Mouse (Mus musculus) neural tube, embryonic 15.5 days (tissue): ENCODE results near the gene Ranbp3l. TPM values are rescaled to one million over a fixed set of nuclear protein-coding genes. Genes with fewer than 3 reads are reported as not detected.

Experiments
- ATAC-seq: fragments of 200-750 bp; cut with Nextera tagmentation; 2 replicates; pipeline ENCODE4 v1.8.0; 2017; ENCODE audit warnings: mild to moderate bottlenecking, moderate TSS enrichment, moderate library complexity; ENCODE audit not compliant: low FRiP score
- H3K27ac ChIP-seq: fragments of 300-500 bp; sonication (generic); replicated peaks from 2 replicates; pipeline ENCODE4 v1.5.1; 2015; ENCODE audit warnings: mild to moderate bottlenecking, inconsistent platforms
- H3K27me3 ChIP-seq: fragments of 300-500 bp; sonication (generic); replicated peaks from 2 replicates; pipeline ENCODE4 v1.6.1; 2015; ENCODE audit warnings: inconsistent platforms
- H3K36me3 ChIP-seq: fragments of 300-500 bp; sonication (generic); 2 replicates; pipeline ENCODE4 v1.6.1; 2015; ENCODE audit warnings: inconsistent platforms
- H3K4me1 ChIP-seq: fragments of 300-500 bp; sonication (generic); 2 replicates; pipeline ENCODE4 v1.6.1; 2015; ENCODE audit warnings: inconsistent platforms
- H3K4me2 ChIP-seq: fragments of 300-500 bp; sonication (generic); 2 replicates; pipeline ENCODE4 v1.6.1; 2015; ENCODE audit warnings: inconsistent platforms, mild to moderate bottlenecking, moderate library complexity
- H3K4me3 ChIP-seq: fragments of 300-500 bp; sonication (generic); replicated peaks from 2 replicates; pipeline ENCODE4 v1.5.1; 2015; ENCODE audit warnings: mild to moderate bottlenecking, inconsistent platforms
- H3K9ac ChIP-seq: fragments of 300-500 bp; sonication (generic); replicated peaks from 2 replicates; pipeline ENCODE4 v1.6.1; 2015; ENCODE audit warnings: mild to moderate bottlenecking, inconsistent platforms
- H3K9me3 ChIP-seq: fragments of 300-500 bp; sonication (generic); replicated peaks from 2 replicates; pipeline ENCODE4 v1.6.1; 2016; ENCODE audit warnings: inconsistent platforms
- WGBS: fragments of 180-500 bp; shearing (Covaris S2); methylation state at CpG from one replicate; pipeline ENCODE4 v1.1.7; 2015; ENCODE audit warnings: mixed read lengths; 5-methylcytosine and 5-hydroxymethylcytosine counted together
- polyA plus RNA-seq: library from polyadenylated mRNA; unstranded; fragments of >200 nt; fragmentation: Nextera tagmentation; extraction: Ambion mirVana; gene quantifications from 2 replicates; pipeline ENCODE4 v1.2.1, GENCODE M21; 2015

Gene Ranbp3l
- polyA plus RNA-seq, 1 experiment from 2014 or later: 5.8 TPM

DNA sequence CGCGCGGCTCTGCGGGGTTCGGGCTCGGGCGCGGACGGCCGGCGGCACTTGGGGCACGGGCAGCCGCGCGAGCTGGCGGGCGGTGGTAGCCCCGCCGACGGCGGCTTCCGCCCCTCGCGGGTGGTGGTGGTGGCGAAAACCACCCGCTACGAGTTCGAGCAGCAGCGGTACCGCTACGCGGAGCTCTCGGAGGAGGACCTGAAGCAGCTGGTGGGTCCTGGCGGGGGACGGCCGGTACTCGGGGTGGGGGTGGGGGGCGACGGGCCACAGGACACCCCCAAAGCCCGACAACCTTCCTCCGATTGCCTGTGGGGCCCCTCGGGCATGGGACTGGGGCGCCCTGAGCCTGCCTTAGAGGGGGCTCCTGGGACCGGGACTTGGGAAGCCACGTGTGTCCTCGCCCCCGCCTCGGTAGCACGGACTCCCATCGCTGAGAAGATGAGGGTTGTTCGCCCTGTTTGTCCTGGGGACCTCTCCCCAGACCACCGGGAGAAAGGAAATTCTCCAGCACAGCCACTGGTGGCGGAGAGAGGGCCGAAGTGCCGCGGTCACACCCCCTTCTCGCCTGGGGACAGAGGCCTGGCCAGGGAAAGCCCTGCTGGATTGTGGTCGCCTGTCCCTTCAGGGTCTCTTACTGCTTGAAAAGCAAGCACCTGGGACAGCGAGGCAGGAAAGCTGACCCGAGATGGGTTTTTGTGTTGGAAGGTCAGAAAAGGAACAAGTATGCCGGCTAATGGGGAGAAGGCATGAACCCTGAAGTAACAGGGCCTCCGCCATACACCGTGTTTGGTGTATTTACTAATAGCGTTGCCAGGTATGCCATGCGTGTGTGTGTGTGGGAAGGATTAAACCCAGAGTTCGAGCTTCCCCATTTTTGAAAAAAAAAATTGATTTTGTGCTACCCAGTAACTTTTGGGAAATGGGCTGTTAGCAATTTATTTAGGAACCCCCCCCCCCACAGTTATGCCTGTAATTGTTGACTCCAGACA is 104.1 kb downstream of the Ranbp3l start:
- peak overlapping the region; percentile 96 for H3K4me3 ChIP-seq
- peak overlapping the region; percentile 84 for H3K4me2 ChIP-seq
- H3K9me3 ChIP-seq: no peaks in the 10 kb centered on the region
- peak overlapping the region; percentile 88 for H3K9ac ChIP-seq
- peak; percentile 71 for ATAC-seq
- no peaks in the 10 kb centered on the region for H3K36me3 ChIP-seq
- H3K27ac ChIP-seq: peak overlapping the region; percentile 95
- H3K27me3 ChIP-seq: no peaks in the 10 kb centered on the region
- H3K4me1 ChIP-seq: peaks cover 44% of the 10 kb centered on the region
- under 1% methylated on average over 49 of the region's 66 CpGs for WGBS

DNA sequence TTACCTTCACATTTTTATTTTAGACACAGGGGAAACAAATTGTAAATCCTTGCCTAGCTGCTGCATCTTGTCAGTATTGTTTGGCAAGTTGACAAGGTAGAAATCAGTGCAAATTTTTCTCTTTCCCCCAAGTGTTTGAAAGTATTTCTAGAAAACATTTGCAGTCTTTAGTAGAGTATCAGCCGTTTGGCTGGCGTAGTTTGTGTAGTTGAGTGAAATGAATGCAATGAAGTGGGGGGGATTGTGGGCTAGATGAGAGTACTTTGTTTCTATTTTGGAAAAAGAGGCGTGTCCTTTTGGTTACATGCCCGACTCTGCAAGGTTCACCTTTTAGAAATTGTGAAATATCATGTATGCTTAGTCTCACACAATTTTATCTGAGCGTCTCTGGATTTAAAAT is 104.9 kb downstream of the Ranbp3l start:
- Histone ChIP-seq H3K4me3 (peak overlapping the region; percentile 96), H3K9me3 (no peaks in the 10 kb centered on the region), H3K36me3 (no peaks in the 10 kb centered on the region), H3K9ac (peak overlapping the region; percentile 88), H3K4me2 (peak overlapping the region; percentile 84), H3K27me3 (no peaks in the 10 kb centered on the region), H3K27ac (no peak overlapping the region), H3K4me1 (peaks cover 44% of the 10 kb centered on the region)
- ATAC-seq: no peak
- 38% methylated on average over 5 of the region's 5 CpGs for WGBS

DNA sequence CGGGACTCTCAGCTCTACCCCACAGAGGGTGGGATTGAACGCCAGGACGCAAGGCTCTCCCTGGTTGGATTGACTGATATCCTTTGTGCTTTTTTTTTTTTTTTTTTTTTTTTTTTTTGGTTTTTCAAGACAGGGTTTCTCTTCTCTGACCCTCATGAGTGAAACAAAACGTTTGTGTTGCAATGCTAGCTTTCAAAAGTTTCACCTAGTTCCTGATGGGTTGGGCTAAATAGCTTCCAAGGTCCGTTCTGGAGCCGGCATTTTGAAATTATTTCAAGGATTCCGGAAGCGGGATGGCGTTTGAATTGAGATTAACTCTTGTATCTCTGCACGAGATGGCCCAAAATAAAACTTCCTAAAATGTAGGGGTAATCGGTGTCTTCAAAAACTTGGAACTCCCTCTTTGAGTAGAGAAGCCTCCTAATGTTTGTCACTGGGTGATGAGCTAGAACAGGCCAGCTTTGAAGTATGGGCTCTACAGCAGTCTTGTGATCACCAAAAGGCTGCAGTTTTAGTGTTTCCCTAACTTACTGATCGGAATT is 105.4 kb downstream of the Ranbp3l start:
- Histone ChIP-seq H3K4me2 (peak overlapping the region; percentile 84), H3K27me3 (no peaks in the 10 kb centered on the region), H3K36me3 (no peaks in the 10 kb centered on the region), H3K4me3 (peak overlapping the region; percentile 96), H3K27ac (no peak overlapping the region), H3K4me1 (peaks cover 44% of the 10 kb centered on the region), H3K9me3 (no peaks in the 10 kb centered on the region), H3K9ac (no peak overlapping the region)
- WGBS: 58% methylated on average over 12 of the region's 12 CpGs
- no peak for ATAC-seq

DNA sequence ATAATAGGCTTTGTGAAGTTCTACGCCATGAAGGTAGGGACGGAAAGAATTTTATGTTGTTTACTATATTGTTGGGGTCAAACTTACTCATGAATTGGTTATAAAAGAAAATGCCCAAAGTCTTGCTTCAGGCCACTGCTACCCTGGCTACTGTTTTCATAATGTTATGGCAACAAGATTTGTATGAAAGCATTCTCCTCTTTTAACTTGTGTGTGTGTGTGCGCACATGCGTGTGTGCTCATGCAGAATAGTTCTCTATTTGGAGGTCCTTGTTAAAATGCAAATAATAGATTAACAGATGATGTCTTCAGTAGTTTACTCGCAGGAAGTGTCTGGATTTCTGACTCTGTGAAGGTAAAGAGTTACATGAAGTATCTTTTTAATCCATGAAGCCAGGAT is 105.9 kb downstream of the Ranbp3l start:
- Histone ChIP-seq H3K4me2 (peak overlapping the region; percentile 84; the same call in 1 of the 2 replicates), H3K9ac (no peak overlapping the region), H3K36me3 (no peaks in the 10 kb centered on the region), H3K27ac (no peak overlapping the region), H3K9me3 (no peaks in the 10 kb centered on the region), H3K4me3 (0 out of 2 replicates have a peak overlapping the region, but pooled peaks have one; percentile 4), H3K4me1 (peaks cover 44% of the 10 kb centered on the region), H3K27me3 (no peaks in the 10 kb centered on the region)
- 78% methylated on average over 5 of the region's 5 CpGs for WGBS
- ATAC-seq: no peak

DNA sequence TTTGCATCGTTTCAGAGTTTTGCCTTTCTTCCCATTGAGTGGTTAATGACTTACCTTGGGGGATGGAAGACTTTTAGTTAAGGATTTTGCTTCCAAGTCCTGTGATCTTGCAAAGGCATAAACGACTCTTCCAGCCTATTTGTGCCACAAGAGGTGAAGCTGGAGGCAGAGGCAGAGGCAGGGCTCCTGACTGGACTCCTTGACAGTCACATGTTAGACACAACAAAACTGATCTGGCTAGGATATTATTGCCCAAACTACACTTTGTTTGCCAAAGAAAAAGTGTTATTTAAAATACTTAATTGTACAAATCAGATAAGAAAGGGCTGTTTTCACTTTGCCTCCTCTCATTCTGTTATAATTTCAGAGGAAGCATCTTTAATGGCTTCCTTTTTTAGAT is 106.4 kb downstream of the Ranbp3l start:
- no peak overlapping the region for H3K4me2 ChIP-seq
- H3K36me3 ChIP-seq: no peaks in the 10 kb centered on the region
- no peaks in the 10 kb centered on the region for H3K9me3 ChIP-seq
- H3K4me3 ChIP-seq: no peak overlapping the region
- ATAC-seq: no peak
- no peak overlapping the region for H3K27ac ChIP-seq
- whole genome bisulfite sequencing: 18% methylated on average over 2 of the region's 2 CpGs
- H3K4me1 ChIP-seq: peaks cover 46% of the 10 kb centered on the region
- no peak overlapping the region for H3K9ac ChIP-seq
- H3K27me3 ChIP-seq: no peaks in the 10 kb centered on the region

DNA sequence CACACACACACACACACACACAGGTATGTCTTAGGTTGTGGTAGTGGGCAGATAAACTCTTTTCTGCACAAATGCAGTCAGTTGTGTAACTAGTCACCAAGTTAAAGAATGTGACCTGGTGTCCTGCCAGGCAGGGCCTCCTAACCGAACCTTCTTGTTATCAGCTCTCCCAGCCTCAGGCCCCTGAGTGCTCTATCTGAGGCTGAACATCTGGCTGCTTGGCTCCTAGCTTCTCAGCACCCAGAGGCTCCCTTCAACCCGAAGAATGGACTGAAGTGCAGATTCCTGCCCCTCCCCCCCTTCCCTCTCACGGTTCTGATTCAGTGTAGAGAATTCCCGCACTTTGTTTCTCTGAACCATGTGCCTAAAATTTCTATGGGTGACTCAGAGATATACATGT is 106.9 kb downstream of the Ranbp3l start:
- no peak for ATAC-seq
- WGBS: 23% methylated on average over 4 of the region's 4 CpGs
- no peaks in the 10 kb centered on the region for H3K9me3 ChIP-seq
- no peaks in the 10 kb centered on the region for H3K27me3 ChIP-seq
- H3K27ac ChIP-seq: no peak overlapping the region
- H3K4me3 ChIP-seq: no peak overlapping the region
- H3K4me2 ChIP-seq: no peak overlapping the region
- H3K36me3 ChIP-seq: no peaks in the 10 kb centered on the region
- no peak overlapping the region for H3K9ac ChIP-seq
- H3K4me1 ChIP-seq: peaks cover 48% of the 10 kb centered on the region

DNA sequence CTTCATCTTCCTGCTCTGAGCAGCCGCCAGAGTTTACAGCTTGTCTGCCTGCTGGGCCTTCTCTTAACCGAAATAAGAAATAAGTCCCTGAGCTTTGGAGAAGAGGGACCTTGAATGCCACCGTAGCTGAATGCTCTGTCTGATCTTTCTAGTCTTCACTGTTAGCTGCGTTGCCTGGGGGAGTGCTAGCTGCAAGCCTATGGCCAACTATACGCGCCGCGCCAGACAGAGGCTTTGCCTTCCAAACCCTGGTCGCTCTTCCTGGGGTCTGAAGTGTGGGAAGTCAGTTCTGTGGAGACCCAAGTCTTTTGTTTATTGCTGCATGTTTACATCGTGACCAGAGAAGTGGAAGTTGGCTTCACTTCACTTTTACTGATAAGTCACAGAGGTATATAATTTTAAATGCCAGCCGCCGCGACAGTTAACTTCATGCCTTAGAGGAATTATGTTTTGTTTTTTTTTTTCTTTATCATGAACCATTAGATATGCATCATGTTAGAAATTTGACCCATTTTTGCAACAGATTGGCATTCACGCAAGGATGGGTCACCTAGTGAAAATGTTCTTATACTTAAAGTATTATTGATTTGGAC is 108.0 kb downstream of the Ranbp3l start:
- ATAC-seq: no peak
- 71% methylated on average over 14 of the region's 14 CpGs for WGBS
- H3K9ac ChIP-seq: no peak overlapping the region
- no peak overlapping the region for H3K27ac ChIP-seq
- H3K27me3 ChIP-seq: no peaks in the 10 kb centered on the region
- H3K4me2 ChIP-seq: no peak overlapping the region
- no peaks in the 10 kb centered on the region for H3K36me3 ChIP-seq
- no peak overlapping the region for H3K4me3 ChIP-seq
- peaks cover 39% of the 10 kb centered on the region for H3K4me1 ChIP-seq
- no peaks in the 10 kb centered on the region for H3K9me3 ChIP-seq

DNA sequence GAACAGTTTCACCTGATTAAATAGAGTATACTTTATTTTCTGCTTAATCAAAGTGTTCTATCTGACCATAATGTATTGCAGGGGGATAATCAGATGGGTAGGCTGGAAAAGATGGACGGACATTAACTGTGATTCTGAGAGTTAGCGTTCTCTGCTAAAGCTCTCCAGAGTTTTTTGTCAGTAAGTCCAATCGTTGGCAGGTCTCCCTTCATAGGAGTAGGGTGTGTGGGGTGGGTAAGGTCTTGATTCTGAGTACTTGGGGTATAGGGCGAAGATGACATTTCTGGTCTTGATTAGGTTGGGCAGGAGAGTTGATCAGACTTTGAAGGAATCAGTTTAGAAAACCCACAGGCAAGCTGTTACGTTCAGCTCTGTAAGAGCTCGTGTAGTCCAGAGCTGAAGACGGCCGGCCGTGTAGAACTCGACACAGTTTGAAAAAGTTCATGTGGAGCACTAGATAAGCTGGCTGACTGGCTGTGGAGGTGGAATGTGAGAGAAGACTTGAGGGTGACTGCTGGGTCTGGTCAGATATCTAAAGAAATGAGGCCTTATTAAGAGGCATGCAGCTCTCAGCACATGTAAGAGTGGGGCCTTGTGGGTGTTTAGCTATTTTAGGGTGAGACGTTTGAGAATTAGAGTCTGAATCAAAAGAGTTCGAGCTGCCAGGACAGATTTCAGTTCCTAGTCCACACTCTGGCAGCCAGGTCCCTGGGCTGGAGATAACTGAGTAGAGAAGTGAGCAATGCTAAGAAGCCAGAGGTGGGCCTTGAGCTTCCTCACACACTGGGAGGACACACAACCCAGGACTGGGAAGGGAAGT is 110.9 kb downstream of the Ranbp3l start:
- Histone ChIP-seq H3K9me3 (no peaks in the 10 kb centered on the region), H3K4me2 (no peak overlapping the region), H3K27ac (no peak overlapping the region), H3K4me1 (peaks cover 25% of the 10 kb centered on the region), H3K4me3 (no peak overlapping the region), H3K9ac (no peak overlapping the region), H3K27me3 (no peaks in the 10 kb centered on the region), H3K36me3 (no peaks in the 10 kb centered on the region)
- ATAC-seq: no peak
- 84% methylated on average over 12 of the region's 12 CpGs for WGBS

DNA sequence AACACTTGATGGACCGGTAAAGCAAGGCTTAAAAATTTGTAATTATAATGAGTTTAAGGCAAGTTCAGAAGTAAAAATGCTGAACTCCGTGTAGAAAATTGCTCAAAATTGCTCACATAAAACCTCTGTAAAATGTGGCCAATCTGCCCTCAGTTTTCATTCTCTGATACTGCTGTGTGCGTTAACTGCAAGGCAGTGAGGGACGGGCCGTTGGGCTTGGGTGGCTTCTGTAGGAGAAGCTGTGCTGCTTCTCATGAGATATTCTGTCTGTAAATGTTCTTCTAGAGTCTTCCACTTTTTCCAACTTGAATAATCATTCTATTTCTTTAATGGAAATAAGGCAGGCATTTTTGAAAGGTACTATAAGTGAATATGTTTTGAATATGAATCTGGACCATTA is 111.9 kb downstream of the Ranbp3l start:
- H3K4me1 ChIP-seq: peaks cover 19% of the 10 kb centered on the region
- no peaks in the 10 kb centered on the region for H3K9me3 ChIP-seq
- no peaks in the 10 kb centered on the region for H3K36me3 ChIP-seq
- WGBS: 61% methylated on average over 5 of the region's 5 CpGs
- no peak overlapping the region for H3K4me2 ChIP-seq
- no peak for ATAC-seq
- H3K9ac ChIP-seq: no peak overlapping the region
- H3K27ac ChIP-seq: no peak overlapping the region
- H3K27me3 ChIP-seq: no peaks in the 10 kb centered on the region
- no peak overlapping the region for H3K4me3 ChIP-seq

DNA sequence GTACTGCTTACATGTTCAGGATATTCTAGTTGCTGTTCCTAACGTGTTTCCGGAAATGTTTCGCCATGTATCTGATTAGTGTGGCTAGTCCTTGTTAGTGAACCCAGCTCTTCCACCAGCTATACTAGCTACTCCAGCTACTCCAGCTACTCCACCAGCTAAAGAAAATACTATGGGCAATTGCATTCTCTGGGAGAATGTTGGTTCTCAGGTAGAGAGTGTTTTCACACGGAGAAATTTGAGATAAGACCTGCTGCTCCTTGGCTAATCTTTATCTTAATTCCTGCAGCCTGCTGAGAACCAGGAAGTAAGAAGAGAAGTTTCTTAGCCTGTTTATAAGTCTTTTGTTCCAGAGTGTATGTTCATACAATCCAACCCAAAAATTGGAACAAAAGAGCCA is 112.5 kb downstream of the Ranbp3l start:
- Histone ChIP-seq H3K4me3 (no peak overlapping the region), H3K9ac (no peak overlapping the region), H3K27me3 (no peaks in the 10 kb centered on the region), H3K4me1 (peaks cover 13% of the 10 kb centered on the region), H3K36me3 (no peaks in the 10 kb centered on the region), H3K27ac (no peak overlapping the region), H3K4me2 (no peak overlapping the region), H3K9me3 (no peaks in the 10 kb centered on the region)
- WGBS: 80% methylated on average over 4 of the region's 4 CpGs
- no peak for ATAC-seq

DNA sequence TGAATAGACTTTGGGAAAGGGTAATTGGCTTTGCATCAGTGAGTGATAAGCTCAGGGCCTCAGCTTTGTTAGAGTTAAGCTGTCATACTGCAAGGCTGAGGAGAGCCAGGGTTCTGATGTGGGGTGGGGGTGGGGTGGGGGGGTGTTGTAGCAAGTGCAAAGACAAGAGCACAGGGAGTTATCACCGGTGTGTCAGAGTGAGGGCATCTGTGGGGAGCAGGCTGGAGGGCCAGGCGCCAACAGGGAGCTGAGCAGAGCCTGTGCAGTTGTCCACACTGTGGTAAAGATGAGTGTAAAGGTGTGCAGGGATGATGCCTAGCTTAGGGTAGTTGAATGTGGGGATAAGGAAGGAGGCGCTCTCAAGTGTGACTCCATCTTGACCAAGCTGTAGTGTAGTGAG is 113.5 kb downstream of the Ranbp3l start:
- Histone ChIP-seq H3K36me3 (peaks cover 6% of the 10 kb centered on the region; the same call in 1 of the 2 replicates), H3K4me2 (no peak overlapping the region), H3K4me1 (peaks cover 3% of the 10 kb centered on the region; the same call in 1 of the 2 replicates), H3K9ac (no peak overlapping the region), H3K4me3 (no peak overlapping the region), H3K9me3 (no peaks in the 10 kb centered on the region), H3K27ac (no peak overlapping the region), H3K27me3 (no peaks in the 10 kb centered on the region)
- no peak for ATAC-seq
- 92% methylated on average over 3 of the region's 3 CpGs for WGBS
